Mouse (Mus musculus) cerebellum, adult 2 months (tissue): ENCODE results near the gene Foxf2. TPM values are rescaled to one million over a fixed set of nuclear protein-coding genes. Genes with fewer than 3 reads are reported as not detected.

ENCODE experiments used
- DNase-seq, 2 experiments: peaks; one replicate each; pipeline ENCODE4 v3.0.0; 2021
- H3K27ac ChIP-seq: fragments of 200-500 bp; 2 replicates; pipeline ENCODE4 v1.5.1; 2012; ENCODE audit warnings: low read length, control low read depth, inconsistent platforms; ENCODE audit not compliant: insufficient read depth
- H3K27me3 ChIP-seq: fragments of 200-500 bp; 2 replicates; pipeline ENCODE4 v1.6.1; 2012; ENCODE audit warnings: inconsistent platforms, mild to moderate bottlenecking, low read length, moderate library complexity; ENCODE audit not compliant: control insufficient read depth, insufficient read depth
- H3K4me1 ChIP-seq: fragments of 200-500 bp; 2 replicates; pipeline ENCODE4 v1.6.1; 2011; ENCODE audit warnings: low read length; ENCODE audit not compliant: control insufficient read depth, insufficient read depth
- H3K4me3 ChIP-seq: fragments of 200-500 bp; replicated peaks from 2 replicates; pipeline ENCODE3; 2011; ENCODE audit warnings: mild to moderate bottlenecking, low read depth, low read length, control low read depth; ENCODE audit not compliant: insufficient read depth
- CTCF ChIP-seq: fragments of 200-500 bp; IDR thresholded peaks from 2 replicates; pipeline ENCODE4 v1.5.1; 2011; ENCODE audit warnings: low read depth, mild to moderate bottlenecking, control low read depth, low read length, moderate library complexity, borderline replicate concordance; ENCODE audit not compliant: insufficient read depth
- POLR2A ChIP-seq: fragments of 200-500 bp; IDR thresholded peaks from 2 replicates; pipeline ENCODE4 v1.6.1; 2011; ENCODE audit warnings: low read length, control low read depth, borderline replicate concordance; ENCODE audit not compliant: insufficient read depth
- WGBS: fragments of 180-500 bp; shearing (Covaris S2); methylation state at CpG from one replicate; pipeline ENCODE4 v1.1.7; 2018; 5-methylcytosine and 5-hydroxymethylcytosine counted together
- polyA plus RNA-seq: library from polyadenylated mRNA; depleted of rRNA; stranded (reverse); fragments of >200 nt; gene quantifications from 2 replicates; pipeline ENCODE4 v1.2.3, GENCODE M21; 2012

The Foxf2 gene
- polyA plus RNA-seq, 1 experiment = 5.3 TPM

- H3K4me1 ChIP-seq = no peaks in the 10 kb centered on the region
- WGBS = 16% methylated on average over 4 of the region's 4 CpGs
- TF ChIP-seq POLR2A = no peak
- H3K4me3 ChIP-seq = no peak overlapping the region
- DNase-seq = no peak
- peaks cover 6% of the 10 kb centered on the region; the same call in 1 of the 2 replicates for H3K27me3 ChIP-seq
- no peak overlapping the region for H3K27ac ChIP-seq
These were observed 4.7 kb upstream of the Foxf2 start for GRCm38 (mm10) chr13:31620937-31621336.

- Histone ChIP-seq H3K4me1 (no peaks in the 10 kb centered on the region), H3K27me3 (peaks cover 6% of the 10 kb centered on the region; the same call in 1 of the 2 replicates), H3K4me3 (no peak overlapping the region), H3K27ac (no peak overlapping the region)
- DNase-seq = no peak
- no peak for TF ChIP-seq POLR2A
- WGBS = 11% methylated on average over 9 of the region's 9 CpGs
These were observed 3.9 kb upstream of the Foxf2 start for GRCm38 (mm10) chr13:31621741-31622140.

- TF ChIP-seq CTCF (no peak), POLR2A (no peak)
- Histone ChIP-seq H3K27ac (no peak overlapping the region), H3K4me3 (no peak overlapping the region), H3K27me3 (peaks cover 5% of the 10 kb centered on the region; the same call in 1 of the 2 replicates), H3K4me1 (no peaks in the 10 kb centered on the region)
- WGBS = 6% methylated on average over 3 of the region's 3 CpGs
- no peak for DNase-seq
These were observed 3.2 kb upstream of the Foxf2 start for GRCm38 (mm10) chr13:31622371-31622770.

GRCm38 (mm10) chr13:31623291-31623690, 2.3 kb upstream of the Foxf2 start:
- Histone ChIP-seq H3K27ac (no peak overlapping the region), H3K4me3 (no peak overlapping the region), H3K27me3 (peaks cover 4% of the 10 kb centered on the region; the same call in 1 of the 2 replicates), H3K4me1 (no peaks in the 10 kb centered on the region)
- DNase-seq = no peak
- WGBS = 7% methylated on average over 6 of the region's 6 CpGs
- TF ChIP-seq CTCF (no peak), POLR2A (no peak)

GRCm38 (mm10) chr13:31623906-31624860, 1.4 kb upstream of the Foxf2 start:
- no peak for TF ChIP-seq CTCF
- TF ChIP-seq POLR2A = no peak
- Histone ChIP-seq H3K4me3 (no peak overlapping the region), H3K4me1 (no peaks in the 10 kb centered on the region), H3K27ac (no peak overlapping the region), H3K27me3 (peaks cover 4% of the 10 kb centered on the region; the same call in 1 of the 2 replicates)
- DNase-seq = no peak
- 9% methylated on average over 20 of the region's 20 CpGs for WGBS

- TF ChIP-seq POLR2A = no peak
These were observed 667 bp upstream of the Foxf2 start for GRCm38 (mm10) chr13:31624966-31625332.

GRCm38 (mm10) chr13:31626183-31626801, 676 bp downstream of the Foxf2 start:
- no peak for DNase-seq
- H3K27me3 ChIP-seq = peaks cover 4% of the 10 kb centered on the region; the same call in 1 of the 2 replicates
- H3K4me3 ChIP-seq = peak overlapping the region; percentile 25
- H3K27ac ChIP-seq = 0 out of 2 replicates have a peak overlapping the region, but pooled peaks have one; percentile 11
- TF ChIP-seq POLR2A (no peak), CTCF (no peak)
- H3K4me1 ChIP-seq = no peaks in the 10 kb centered on the region
- WGBS = under 1% methylated on average over 60 of the region's 60 CpGs

More at GRCm38 (mm10) chr13:31624966-31625332, 667 bp upstream of the Foxf2 start:
- Histone ChIP-seq H3K27me3 (peaks cover 4% of the 10 kb centered on the region; the same call in 1 of the 2 replicates), H3K4me1 (no peaks in the 10 kb centered on the region), H3K4me3 (no peak overlapping the region), H3K27ac (no peak overlapping the region)
- WGBS = under 1% methylated on average over 13 of the region's 13 CpGs
- no peak for DNase-seq

GRCm38 (mm10) chr13:31626991-31627625, 1.5 kb downstream of the Foxf2 start:
- DNase-seq = no peak
- 5% methylated on average over 22 of the region's 24 CpGs for WGBS
- Histone ChIP-seq H3K27me3 (peaks cover 3% of the 10 kb centered on the region; the same call in 1 of the 2 replicates), H3K4me3 (no peak overlapping the region), H3K27ac (no peak overlapping the region), H3K4me1 (no peaks in the 10 kb centered on the region)
- TF ChIP-seq CTCF (no peak), POLR2A (no peak)
